Mouse (Mus musculus) left cerebral cortex, adult 18-20 months (tissue): ENCODE measurements at regions not wholly inside any gene's neighbourhood (a gene's known extent, or its start where the extent isn't known, plus 50 kb on each side); places are given as distances from the start of the nearest gene placed in this dataset.

Experiments
- DNase-seq, 2 experiments: peaks; one replicate each; pipeline ENCODE4 v3.0.0; 2021 to 2022; ENCODE audit warnings: low spot score in 2 of 2, mixed read lengths in 1 of 2

- no peak for DNase-seq
Measured at GRCm38 (mm10) chr3:148564716-148565115, 425.6 kb downstream of the Adgrl2 start.

GRCm38 (mm10) chr3:148561211-148561610 lies 429.1 kb downstream of the Adgrl2 start:
- no peak for DNase-seq

DNA sequence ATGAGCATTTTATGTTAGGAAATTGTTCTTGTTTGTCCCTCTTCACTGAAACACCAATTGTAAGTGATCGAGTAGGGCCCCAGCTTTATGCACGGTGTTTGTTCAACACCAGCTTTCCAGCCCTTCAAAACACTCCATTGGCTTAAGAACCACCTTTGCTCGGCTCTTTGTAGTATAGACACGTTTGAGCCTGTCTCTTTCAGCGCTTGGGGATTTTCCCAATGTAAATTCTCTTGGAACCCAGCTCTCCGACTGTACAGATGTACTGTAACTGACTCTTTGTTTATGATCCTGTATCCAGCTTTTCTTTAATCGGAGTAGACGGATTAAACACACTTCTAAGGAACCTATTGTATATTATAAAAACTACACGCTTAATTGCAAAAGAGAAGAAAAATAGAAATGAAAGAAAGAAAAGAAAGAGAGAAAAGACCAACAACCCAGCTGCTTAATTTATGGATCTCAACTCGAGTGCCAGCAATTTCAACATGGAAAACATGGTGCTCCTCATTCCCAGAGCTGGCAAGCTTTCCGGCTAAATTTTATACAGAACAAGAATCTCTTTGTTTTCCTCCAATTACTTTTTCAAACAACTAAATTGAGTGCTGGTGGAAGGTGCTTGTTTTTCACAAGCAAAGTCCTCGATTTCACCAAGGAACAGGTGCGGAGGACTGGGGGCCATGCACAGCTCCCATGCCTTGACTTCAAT lies 430.4 kb downstream of the Adgrl2 start:
- no peak for DNase-seq

DNA sequence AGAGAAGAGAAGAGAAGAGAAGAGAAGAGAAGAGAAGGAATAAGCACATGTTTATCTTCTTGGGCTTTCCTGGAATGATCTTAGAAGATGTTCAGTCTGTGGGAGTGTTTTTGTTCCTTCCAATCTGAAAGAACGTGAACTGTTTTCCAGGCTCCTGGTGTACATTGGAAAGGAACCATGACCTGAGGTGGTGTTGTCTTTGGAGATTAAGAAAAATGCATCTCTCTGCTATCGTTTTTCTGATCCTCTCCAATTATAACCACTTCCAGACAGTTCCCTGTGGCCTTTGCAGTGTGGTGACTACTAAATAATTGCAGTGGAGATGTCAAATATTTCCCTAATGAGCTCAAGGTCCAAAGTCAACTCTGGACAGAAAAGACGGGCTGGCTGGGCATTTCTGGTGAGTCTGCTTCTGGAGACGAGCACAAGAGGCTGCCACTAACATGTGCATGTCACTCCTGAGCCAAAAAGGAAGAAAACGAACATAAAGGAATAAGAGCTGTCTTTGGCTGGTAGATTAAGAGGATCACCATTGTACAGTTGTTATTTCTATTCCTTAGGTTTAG lies 431.7 kb downstream of the Adgrl2 start:
- no peak for DNase-seq

DNA sequence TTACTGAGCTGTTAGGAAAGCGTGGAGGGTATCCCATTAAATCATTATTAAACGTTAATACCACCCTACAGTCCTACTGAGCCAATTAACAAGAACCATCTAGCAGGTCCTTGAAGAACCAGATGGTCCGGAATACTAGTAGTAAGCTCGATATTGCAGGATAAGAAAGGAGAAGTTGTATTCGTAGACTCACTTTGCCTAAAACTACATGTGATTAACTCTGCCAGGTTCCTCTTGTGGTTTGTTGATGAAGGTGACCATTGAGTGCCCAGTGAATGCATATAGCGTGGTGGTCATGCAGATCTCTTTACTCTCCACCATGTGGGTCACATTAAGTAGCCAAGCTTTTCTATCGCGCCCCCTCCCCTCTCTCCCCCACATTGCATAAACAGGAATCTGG lies 435.0 kb downstream of the Adgrl2 start:
- DNase-seq = no peak

- DNase-seq = no peak
Measured at GRCm38 (mm10) chr3:148550716-148551115, 439.6 kb downstream of the Adgrl2 start.

GRCm38 (mm10) chr3:148544929-148545328 lies 445.4 kb downstream of the Adgrl2 start:
- no peak for DNase-seq

DNA sequence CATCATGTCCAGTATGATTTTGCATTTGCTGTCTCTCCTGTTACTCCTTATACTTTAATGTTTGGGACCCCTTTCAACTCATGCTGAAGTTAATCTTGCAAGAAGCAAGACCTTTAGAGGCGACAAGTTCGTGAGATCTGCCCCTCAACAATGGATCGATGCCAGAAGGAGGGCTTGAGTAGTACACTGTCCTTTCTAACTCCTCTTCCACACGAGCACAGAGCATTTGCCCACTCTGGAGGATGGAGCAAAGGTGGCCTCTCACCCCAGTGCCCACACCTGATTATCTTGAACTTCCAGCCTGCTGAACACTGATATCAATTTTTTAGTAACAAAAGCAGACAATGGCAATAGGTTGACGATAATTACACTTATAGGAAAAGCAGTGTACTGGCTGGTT lies 448.1 kb downstream of the Adgrl2 start:
- DNase-seq = no peak

- no peak for DNase-seq
Measured at GRCm38 (mm10) chr3:148537669-148538271, 452.6 kb downstream of the Adgrl2 start.

DNA sequence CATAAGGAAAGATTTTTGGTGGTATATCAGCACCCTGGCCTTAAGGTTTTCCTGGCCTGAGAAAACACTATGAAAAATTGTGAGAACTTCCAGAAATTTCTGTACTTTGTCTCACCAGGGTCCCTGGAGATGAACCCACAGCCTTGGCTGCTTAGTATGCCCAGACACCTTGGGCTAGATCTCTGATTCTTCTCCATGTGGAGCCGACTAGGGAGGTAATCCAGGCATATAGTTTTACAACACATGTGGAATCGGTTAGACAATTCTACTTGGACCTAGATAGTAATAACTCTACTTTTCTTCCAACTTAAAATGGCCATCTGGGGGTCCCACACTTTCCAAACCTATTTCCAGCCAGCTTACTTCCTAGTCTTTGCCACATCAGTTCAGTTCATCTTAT lies 460.5 kb downstream of the Adgrl2 start:
- DNase-seq = no peak

GRCm38 (mm10) chr3:148510381-148510780 lies 480.0 kb downstream of the Adgrl2 start:
- no peak for DNase-seq

DNA sequence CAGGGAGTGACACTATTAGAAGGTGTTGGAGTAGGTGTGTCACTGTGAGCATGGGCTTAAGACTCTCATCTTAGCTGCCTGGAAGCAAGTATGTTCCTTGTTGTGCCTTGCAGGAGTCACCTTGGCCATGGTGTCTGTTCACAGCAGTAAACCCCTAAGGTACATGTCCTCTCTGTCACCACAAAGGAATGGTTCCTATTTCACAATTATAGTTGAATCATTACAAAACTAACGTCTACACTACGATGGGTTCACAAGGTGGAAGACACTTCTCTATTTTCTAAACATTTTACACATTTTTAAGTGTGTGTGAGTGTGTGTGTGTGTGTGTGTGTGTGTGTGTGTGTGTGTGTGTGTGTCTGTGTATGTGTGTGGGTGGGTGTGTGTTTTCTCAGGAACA lies 485.4 kb downstream of the Adgrl2 start:
- DNase-seq = no peak

DNA sequence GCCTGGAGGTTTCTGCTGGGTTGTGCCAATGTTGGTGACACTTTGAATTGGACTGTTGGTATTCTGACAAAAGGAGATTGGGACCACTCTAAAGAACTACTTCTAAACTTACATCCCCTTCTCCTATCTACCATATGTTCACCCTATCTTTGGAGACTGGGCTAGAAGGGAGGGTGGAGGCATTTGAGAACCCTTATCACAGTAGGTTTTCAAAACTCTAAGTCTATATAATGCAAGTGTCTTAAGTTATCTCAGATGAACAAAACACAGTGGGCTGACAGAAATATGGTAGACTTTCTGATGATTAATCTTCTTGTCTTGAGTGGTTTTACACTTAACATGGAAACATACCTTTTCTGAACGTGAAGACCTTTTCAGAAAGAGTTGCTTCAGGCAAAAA lies 486.9 kb downstream of the Adgrl2 start:
- DNase-seq = no peak

DNA sequence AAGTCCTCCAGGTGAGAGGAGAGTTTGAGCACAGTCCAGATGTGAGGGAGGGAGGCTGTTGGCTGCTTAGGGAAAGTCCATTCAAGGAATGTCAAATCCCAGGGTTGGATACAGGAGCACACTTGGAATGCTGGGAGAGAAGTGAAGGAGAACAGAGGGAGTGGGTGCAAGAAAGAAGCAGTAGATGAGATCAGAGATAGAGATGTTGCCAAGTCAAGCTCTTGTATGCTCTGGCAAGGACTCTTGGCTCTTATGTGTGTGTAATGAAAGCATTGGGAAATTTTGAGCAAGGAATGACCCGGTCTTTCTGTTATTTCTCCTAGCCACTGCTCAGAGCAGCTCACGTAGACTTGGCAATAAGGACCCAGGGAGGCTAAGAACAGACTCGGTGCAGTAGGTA lies 488.6 kb downstream of the Adgrl2 start:
- no peak for DNase-seq

GRCm38 (mm10) chr3:148496672-148497071 lies 493.7 kb downstream of the Adgrl2 start:
- no peak for DNase-seq

DNA sequence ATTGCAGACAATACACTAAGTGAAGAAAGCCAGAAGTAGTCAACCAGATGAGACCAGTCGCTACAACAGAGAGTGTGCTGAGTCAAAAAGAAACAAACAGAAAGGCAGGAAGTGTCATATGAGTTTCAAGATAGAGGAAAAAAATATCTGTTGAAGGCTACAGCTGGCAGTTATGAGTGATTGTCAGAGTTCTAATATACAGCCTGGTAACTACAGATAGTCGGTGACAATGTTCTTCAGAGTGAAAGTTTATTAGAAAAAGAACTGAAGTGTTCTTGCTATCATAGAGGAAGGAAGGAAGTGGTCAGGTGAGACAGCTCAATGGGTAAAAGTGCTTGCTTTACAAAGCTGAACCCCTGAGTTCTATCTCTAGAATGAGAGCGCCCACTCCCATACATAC lies 499.1 kb downstream of the Adgrl2 start:
- no peak for DNase-seq

DNA sequence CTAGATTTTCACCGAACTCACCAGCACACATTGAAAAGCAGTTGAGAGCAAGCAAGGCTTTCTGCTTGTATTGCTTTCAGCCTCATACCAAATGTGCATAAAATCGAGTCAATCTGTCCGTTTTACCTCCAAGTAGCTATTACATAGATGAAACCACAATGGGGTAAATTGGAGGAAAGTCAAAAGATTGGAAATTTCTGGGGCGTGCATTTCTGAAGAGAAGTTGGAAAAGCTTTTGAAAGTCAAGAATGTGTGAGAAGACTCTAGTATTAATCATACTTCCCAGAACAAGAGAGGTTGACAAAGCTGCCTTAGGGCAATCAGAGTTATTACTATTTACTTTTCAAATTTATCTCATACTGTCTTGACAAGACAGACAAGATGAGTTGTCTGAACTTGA lies 501.2 kb downstream of the Adgrl2 start:
- no peak for DNase-seq

DNA sequence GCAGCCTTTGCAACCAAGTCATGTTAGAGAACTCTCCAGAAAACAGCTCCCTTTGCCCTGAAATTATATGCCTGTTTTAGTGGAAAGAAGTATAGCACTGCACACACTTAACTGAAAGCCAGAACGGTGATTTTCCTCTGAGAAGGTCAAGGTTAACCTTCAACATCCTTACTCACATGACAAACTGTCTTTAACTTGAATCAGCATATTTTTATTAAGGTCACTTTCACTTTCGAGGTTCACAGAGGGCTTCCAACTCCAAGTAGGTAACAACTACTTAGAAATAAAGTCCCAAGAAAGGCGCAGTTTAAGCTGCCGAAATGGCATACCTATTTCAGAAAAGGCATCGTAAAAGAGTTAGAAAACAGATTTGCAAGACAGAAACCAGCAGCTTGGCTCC lies 502.4 kb downstream of the Adgrl2 start:
- DNase-seq = no peak

DNA sequence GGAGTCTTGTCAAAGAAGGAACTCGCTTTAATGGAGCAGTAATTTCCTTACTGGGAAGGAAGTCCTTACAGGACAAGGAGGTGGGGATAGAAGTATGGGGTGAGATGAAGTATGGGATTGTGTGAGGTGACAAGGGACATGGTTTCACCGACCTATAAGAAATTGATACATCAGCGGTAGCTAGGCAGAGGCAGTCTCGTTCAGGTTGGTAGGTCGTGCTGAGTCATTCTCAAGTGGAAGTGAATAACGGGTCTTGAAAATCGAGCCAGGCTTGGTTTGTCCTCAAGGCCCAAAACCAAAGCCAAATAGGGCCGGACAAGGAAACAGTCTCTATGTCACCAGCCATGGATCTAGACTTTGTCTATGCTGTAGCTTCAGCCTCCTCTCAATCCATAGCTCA lies 514.5 kb downstream of the Adgrl2 start:
- DNase-seq = no peak

- no peak for DNase-seq
Measured at GRCm38 (mm10) chr3:148472943-148473444, 517.4 kb downstream of the Adgrl2 start.

- DNase-seq = no peak
Measured at GRCm38 (mm10) chr3:148465456-148465855, 524.9 kb downstream of the Adgrl2 start.

DNA sequence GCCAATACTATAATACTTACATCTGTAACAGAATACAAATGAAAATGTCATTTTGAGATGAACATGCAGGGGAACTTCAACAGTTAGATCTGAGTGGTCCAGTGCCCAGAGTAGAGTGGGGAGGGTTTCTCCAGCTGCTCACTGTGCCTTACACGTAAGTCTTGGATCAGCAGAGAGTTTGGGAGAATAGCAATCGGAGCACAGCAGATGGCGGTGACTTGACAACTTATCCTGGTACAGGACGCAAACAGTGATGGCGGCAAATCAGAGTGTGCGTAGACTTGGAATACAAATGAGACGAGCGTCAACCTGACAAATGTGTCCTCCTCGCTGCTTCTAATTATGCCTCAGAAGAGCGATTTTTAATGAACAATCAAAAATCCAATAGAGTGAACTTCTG lies 527.6 kb downstream of the Adgrl2 start:
- no peak for DNase-seq

DNA sequence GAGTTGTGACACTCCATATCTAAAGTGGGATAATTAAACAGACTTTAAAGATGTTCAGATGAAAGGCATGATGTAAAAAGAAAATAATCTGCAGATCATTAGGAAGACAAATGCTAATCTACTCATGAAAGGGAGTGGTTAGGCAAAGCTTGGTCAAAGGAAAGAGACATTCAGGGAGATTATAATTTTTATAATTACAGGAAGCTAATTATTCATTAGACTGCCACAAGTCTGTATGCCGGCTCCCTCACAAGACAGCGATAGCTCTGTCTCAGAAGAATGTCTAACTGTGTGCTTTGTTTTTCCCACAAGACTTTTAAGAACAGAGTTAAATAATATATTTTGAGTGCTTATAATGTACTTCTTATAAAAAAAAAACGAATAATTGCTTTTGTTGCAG lies 541.5 kb downstream of the Adgrl2 start:
- no peak for DNase-seq
